Mouse (Mus musculus) intestine, embryonic 16.5 days (tissue): ENCODE results near the gene Agtpbp1. TPM values are rescaled to one million over a fixed set of nuclear protein-coding genes. Genes with fewer than 3 reads are reported as not detected.

ENCODE experiments used
- ATAC-seq: fragments of 200-750 bp; cut with Nextera tagmentation; 2 replicates; pipeline ENCODE4 v1.8.0; 2017; ENCODE audit warnings: moderate TSS enrichment, moderate library complexity
- H3K27ac ChIP-seq: fragments of 300-500 bp; sonication (generic); 2 replicates; pipeline ENCODE4 v1.5.1; 2014; ENCODE audit warnings: mild to moderate bottlenecking, low read length
- H3K27me3 ChIP-seq: fragments of 300-500 bp; sonication (generic); replicated peaks from 2 replicates; pipeline ENCODE4 v1.6.1; 2014; ENCODE audit warnings: low read length, control low read depth, mixed read lengths; ENCODE audit not compliant: control insufficient read depth, insufficient read depth
- H3K36me3 ChIP-seq: fragments of 300-500 bp; sonication (generic); 2 replicates; pipeline ENCODE4 v1.6.1; 2014; ENCODE audit warnings: low read length, control low read depth; ENCODE audit not compliant: control insufficient read depth, insufficient read depth
- H3K4me1 ChIP-seq: fragments of 300-500 bp; sonication (generic); 2 replicates; pipeline ENCODE4 v1.6.1; 2014; ENCODE audit warnings: low read length, control low read depth, mixed read lengths; ENCODE audit not compliant: control insufficient read depth, insufficient read depth
- H3K4me2 ChIP-seq: fragments of 300-500 bp; sonication (generic); 2 replicates; pipeline ENCODE4 v1.6.1; 2014; ENCODE audit warnings: low read depth, low read length, control low read depth
- H3K4me3 ChIP-seq: fragments of 300-500 bp; sonication (generic); 2 replicates; pipeline ENCODE4 v1.5.1; 2014; ENCODE audit warnings: mild to moderate bottlenecking, low read length
- H3K9ac ChIP-seq: fragments of 300-500 bp; sonication (generic); 2 replicates; pipeline ENCODE4 v1.6.1; 2014; ENCODE audit warnings: low read depth, low read length
- H3K9me3 ChIP-seq: fragments of 300-500 bp; sonication (generic); 2 replicates; pipeline ENCODE4 v1.6.1; 2016; ENCODE audit warnings: low read length, control low read depth; ENCODE audit not compliant: control insufficient read depth
- WGBS: fragments of 180-500 bp; shearing (Covaris S2); extraction: QIAGEN DNeasy Blood & Tissue Kit; methylation state at CpG from one replicate; pipeline ENCODE4 v1.1.7; 2014; 5-methylcytosine and 5-hydroxymethylcytosine counted together
- polyA plus RNA-seq: library from polyadenylated mRNA; unstranded; fragments of >200 nt; fragmentation: Nextera tagmentation; extraction: Ambion mirVana; gene quantifications from 2 replicates; pipeline ENCODE4 v1.2.1, GENCODE M21; 2015

The Agtpbp1 gene
- polyA plus RNA-seq, 1 experiment from 2014 or later: 10.2 TPM

DNA sequence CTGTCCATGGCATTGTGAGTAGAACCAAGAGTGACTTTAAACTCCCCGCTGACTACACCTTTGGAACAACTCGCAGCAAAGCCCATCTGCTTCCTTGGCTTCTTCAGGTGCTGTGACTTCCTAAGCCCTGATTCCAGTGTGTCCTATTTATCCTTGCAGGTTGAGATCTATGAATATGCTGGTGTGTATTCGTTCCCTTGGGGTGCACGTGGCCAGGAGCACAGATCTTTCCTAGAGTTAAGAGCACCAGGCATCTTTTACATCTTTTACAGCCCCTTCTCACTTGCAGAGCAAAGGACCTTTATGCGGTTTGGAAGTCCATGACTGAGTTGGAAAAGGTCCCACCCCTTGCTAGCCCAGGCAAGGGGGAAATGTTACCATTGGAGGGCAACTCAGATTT lies 139.8 kb downstream of the Agtpbp1 start:
- WGBS: 90% methylated on average over 5 of the region's 5 CpGs
- Histone ChIP-seq H3K4me1 (no peaks in the 10 kb centered on the region), H3K9ac (no peak overlapping the region), H3K4me2 (no peak overlapping the region), H3K27me3 (no peaks in the 10 kb centered on the region), H3K9me3 (no peaks in the 10 kb centered on the region), H3K27ac (no peak overlapping the region), H3K4me3 (no peak overlapping the region), H3K36me3 (no peaks in the 10 kb centered on the region)
- ATAC-seq: no peak

GRCm38 (mm10) chr13:59444371-59444770 lies 140.7 kb downstream of the Agtpbp1 start:
- Histone ChIP-seq H3K27me3 (no peaks in the 10 kb centered on the region), H3K4me3 (no peak overlapping the region), H3K9me3 (no peaks in the 10 kb centered on the region), H3K4me1 (no peaks in the 10 kb centered on the region), H3K36me3 (no peaks in the 10 kb centered on the region), H3K9ac (no peak overlapping the region), H3K27ac (no peak overlapping the region), H3K4me2 (no peak overlapping the region)
- ATAC-seq: no peak
- 82% methylated on average over 6 of the region's 6 CpGs for WGBS

GRCm38 (mm10) chr13:59439683-59440082 lies 145.3 kb downstream of the Agtpbp1 start:
- ATAC-seq: no peak
- Histone ChIP-seq H3K27ac (no peak overlapping the region), H3K36me3 (no peaks in the 10 kb centered on the region), H3K4me3 (no peak overlapping the region), H3K27me3 (no peaks in the 10 kb centered on the region), H3K4me1 (no peaks in the 10 kb centered on the region), H3K9me3 (no peaks in the 10 kb centered on the region), H3K9ac (no peak overlapping the region), H3K4me2 (no peak overlapping the region)
- 65% methylated on average over 1 of the region's 1 CpGs for WGBS

- Histone ChIP-seq H3K4me3 (no peak overlapping the region), H3K27me3 (no peaks in the 10 kb centered on the region), H3K4me1 (no peaks in the 10 kb centered on the region), H3K4me2 (no peak overlapping the region), H3K27ac (no peak overlapping the region), H3K36me3 (no peaks in the 10 kb centered on the region), H3K9ac (no peak overlapping the region), H3K9me3 (0 out of 2 replicates have a peak, but pooled peaks cover 3% of the 10 kb centered on the region)
- no peak for ATAC-seq
- WGBS: 100% methylated on average over 1 of the region's 1 CpGs
Observed at GRCm38 (mm10) chr13:59434554-59434953, 150.5 kb downstream of the Agtpbp1 start.

- H3K9me3 ChIP-seq: 0 out of 2 replicates have a peak, but pooled peaks cover 3% of the 10 kb centered on the region
- H3K27me3 ChIP-seq: no peaks in the 10 kb centered on the region
- H3K36me3 ChIP-seq: no peaks in the 10 kb centered on the region
- no peak overlapping the region for H3K9ac ChIP-seq
- H3K4me1 ChIP-seq: no peaks in the 10 kb centered on the region
- ATAC-seq: no peak
- 0 out of 2 replicates have a peak overlapping the region, but pooled peaks have one; percentile 10 for H3K4me3 ChIP-seq
- 0 out of 2 replicates have a peak overlapping the region, but pooled peaks have one; percentile 14 for H3K4me2 ChIP-seq
- H3K27ac ChIP-seq: no peak overlapping the region
- 42% methylated on average over 18 of the region's 18 CpGs for WGBS
Observed at GRCm38 (mm10) chr13:59431124-59431864, 153.7 kb downstream of the Agtpbp1 start.

DNA sequence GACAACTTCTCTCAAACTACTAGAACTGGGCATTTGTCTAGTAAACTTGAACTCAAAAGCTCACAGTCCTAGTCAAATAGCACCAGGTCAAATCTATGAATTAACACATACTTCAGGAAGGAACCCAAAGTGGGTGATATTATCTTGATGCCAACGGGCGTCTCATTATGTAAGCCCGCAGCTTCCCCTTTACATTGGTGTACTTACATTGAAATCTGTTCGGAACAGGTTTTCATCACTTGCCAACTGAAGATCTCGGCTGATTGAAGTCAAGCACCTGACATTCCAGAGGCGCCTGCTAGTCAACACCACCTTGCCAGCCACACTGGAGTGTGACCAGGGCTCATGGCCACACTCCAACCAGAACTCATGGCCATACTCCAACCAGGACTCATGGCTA lies 155.7 kb downstream of the Agtpbp1 start:
- H3K4me1 ChIP-seq: no peaks in the 10 kb centered on the region
- H3K9ac ChIP-seq: no peak overlapping the region
- H3K36me3 ChIP-seq: no peaks in the 10 kb centered on the region
- 96% methylated on average over 6 of the region's 6 CpGs for WGBS
- H3K9me3 ChIP-seq: 0 out of 2 replicates have a peak, but pooled peaks cover 3% of the 10 kb centered on the region
- H3K4me2 ChIP-seq: no peak overlapping the region
- H3K27ac ChIP-seq: no peak overlapping the region
- no peak for ATAC-seq
- H3K4me3 ChIP-seq: no peak overlapping the region
- no peaks in the 10 kb centered on the region for H3K27me3 ChIP-seq

- WGBS: 83% methylated on average over 5 of the region's 5 CpGs
- Histone ChIP-seq H3K27me3 (no peaks in the 10 kb centered on the region), H3K4me1 (no peaks in the 10 kb centered on the region), H3K27ac (no peak overlapping the region), H3K4me2 (no peak overlapping the region), H3K4me3 (no peak overlapping the region), H3K9me3 (no peaks in the 10 kb centered on the region), H3K9ac (no peak overlapping the region), H3K36me3 (no peaks in the 10 kb centered on the region)
- no peak for ATAC-seq
Observed at GRCm38 (mm10) chr13:59423871-59424270, 161.2 kb downstream of the Agtpbp1 start.

DNA sequence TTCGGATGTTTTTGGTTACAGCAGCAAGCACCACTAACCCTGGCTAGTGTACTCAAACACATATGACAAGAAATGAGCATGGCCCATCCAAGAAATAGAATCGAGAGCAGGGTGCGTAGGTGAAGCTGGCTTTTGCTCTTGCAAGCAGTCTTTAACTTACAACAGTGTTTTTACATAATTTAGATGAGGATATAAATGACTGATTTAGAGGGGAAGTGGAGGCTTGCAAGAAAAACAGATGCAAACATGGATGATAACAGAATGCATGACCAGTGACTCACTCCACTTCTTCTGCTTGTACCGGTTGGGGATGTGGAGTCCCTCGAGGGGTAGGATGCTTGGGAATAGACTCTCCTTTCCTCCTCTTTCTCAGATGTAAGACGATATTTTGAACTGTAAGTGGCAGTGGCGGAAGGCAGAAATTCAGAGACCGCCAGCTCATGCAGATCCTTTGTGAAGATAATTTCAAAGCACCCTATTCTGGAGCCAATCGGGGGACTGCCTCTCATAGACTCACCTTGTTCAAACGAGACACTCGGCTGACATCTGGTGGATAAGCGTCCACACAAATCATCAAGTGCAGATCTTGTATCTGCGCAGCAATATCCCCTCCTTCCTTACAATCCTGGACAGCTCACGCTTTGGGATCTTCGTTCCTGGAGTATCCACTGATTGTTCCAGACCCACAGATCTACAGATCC lies 168.3 kb downstream of the Agtpbp1 start:
- no peaks in the 10 kb centered on the region for H3K9me3 ChIP-seq
- no peak overlapping the region for H3K4me2 ChIP-seq
- H3K27me3 ChIP-seq: no peaks in the 10 kb centered on the region
- no peaks in the 10 kb centered on the region for H3K36me3 ChIP-seq
- no peak overlapping the region for H3K9ac ChIP-seq
- 87% methylated on average over 15 of the region's 15 CpGs for WGBS
- no peaks in the 10 kb centered on the region for H3K4me1 ChIP-seq
- no peak for ATAC-seq
- no peak overlapping the region for H3K27ac ChIP-seq
- no peak overlapping the region for H3K4me3 ChIP-seq

GRCm38 (mm10) chr13:59413885-59414284 lies 171.1 kb downstream of the Agtpbp1 start:
- Histone ChIP-seq H3K9ac (no peak overlapping the region), H3K4me2 (no peak overlapping the region), H3K4me1 (no peaks in the 10 kb centered on the region), H3K4me3 (no peak overlapping the region), H3K27ac (no peak overlapping the region), H3K36me3 (no peaks in the 10 kb centered on the region), H3K9me3 (no peaks in the 10 kb centered on the region), H3K27me3 (no peaks in the 10 kb centered on the region)
- 96% methylated on average over 9 of the region's 9 CpGs for WGBS
- no peak for ATAC-seq
